Mouse (Mus musculus): ENCODE data around the gene Traf5.

DNA sequence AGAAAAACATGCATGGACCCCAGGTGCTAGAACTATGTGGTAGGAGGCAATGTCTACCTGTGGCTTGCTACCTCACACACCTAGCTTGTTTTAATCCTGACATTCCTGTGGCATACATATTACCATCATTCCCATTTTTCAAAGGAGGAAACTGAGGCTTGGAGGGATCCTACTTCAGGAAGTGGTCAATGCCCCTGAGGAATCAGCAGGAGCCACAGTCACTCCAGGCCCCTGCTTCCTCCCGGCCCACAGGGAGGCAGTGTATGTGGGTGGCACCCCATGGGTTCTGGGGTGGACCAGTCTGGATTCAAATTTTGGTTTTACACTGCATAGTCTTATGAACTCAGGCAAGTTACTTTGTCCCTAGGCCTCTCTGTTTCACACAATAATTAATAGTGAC is 13.2 kb downstream of the Traf5 start:
- no peak for TF ChIP-seq CTCF (IDR thresholded peaks at IDR 0.05; ENCODE audit: insufficient read depth, low read length)
- TF ChIP-seq POLR2A (IDR thresholded peaks at IDR 0.05; ENCODE audit: borderline replicate concordance, extremely low read depth, low read depth, low read length), result no peak
